Mouse (Mus musculus) liver, embryonic 16.5 days (tissue): Measurements from ENCODE around the gene Gm10188. TPM values are rescaled to one million over a fixed set of nuclear protein-coding genes. Genes with fewer than 3 reads are reported as not detected.
A peak's percentile ranks its signal among the peaks of the same experiment; 100 is the strongest.

Experiments
- ATAC-seq: fragments of 200-750 bp; cut with Nextera tagmentation; 2 replicates; pipeline ENCODE4 v1.8.0; 2017; ENCODE audit warnings: low read depth, mild to moderate bottlenecking, moderate number of reproducible peaks, moderate library complexity
- H3K27ac ChIP-seq: fragments of 300-500 bp; sonication (generic); 2 replicates; pipeline ENCODE4 v1.5.1; 2014; ENCODE audit warnings: mild to moderate bottlenecking, low read length
- H3K27me3 ChIP-seq: fragments of 300-500 bp; sonication (generic); 2 replicates; pipeline ENCODE4 v1.6.1; 2014; ENCODE audit warnings: low read depth, low read length, mixed read lengths; ENCODE audit not compliant: control insufficient read depth, insufficient read depth
- H3K36me3 ChIP-seq: fragments of 300-500 bp; sonication (generic); 2 replicates; pipeline ENCODE4 v1.6.1; 2014; ENCODE audit warnings: mild to moderate bottlenecking; ENCODE audit not compliant: control insufficient read depth, insufficient read depth
- H3K4me1 ChIP-seq: fragments of 300-500 bp; sonication (generic); 2 replicates; pipeline ENCODE4 v1.6.1; 2014; ENCODE audit warnings: low read depth, low read length, mixed read lengths; ENCODE audit not compliant: control insufficient read depth
- H3K4me2 ChIP-seq: fragments of 300-500 bp; sonication (generic); 2 replicates; pipeline ENCODE4 v1.6.1; 2014; ENCODE audit warnings: low read depth, low read length, mixed read lengths
- H3K4me3 ChIP-seq: fragments of 300-500 bp; sonication (generic); 2 replicates; pipeline ENCODE4 v1.5.1; 2014; ENCODE audit warnings: low read depth, mild to moderate bottlenecking, low read length
- H3K9ac ChIP-seq: fragments of 300-500 bp; sonication (generic); 2 replicates; pipeline ENCODE4 v1.6.1; 2014; ENCODE audit warnings: low read depth, low read length
- H3K9me3 ChIP-seq: fragments of 300-500 bp; sonication (generic); replicated peaks from 2 replicates; pipeline ENCODE4 v1.6.1; 2016; ENCODE audit warnings: low read length; ENCODE audit not compliant: control insufficient read depth
- WGBS: fragments of 180-500 bp; shearing (Covaris S2); extraction: QIAGEN DNeasy Blood & Tissue Kit; methylation state at CpG from one replicate; pipeline ENCODE4 v1.1.7; 2014; ENCODE audit not compliant: insufficient replicate concordance; 5-methylcytosine and 5-hydroxymethylcytosine counted together
- polyA plus RNA-seq: library from polyadenylated mRNA; unstranded; fragments of >200 nt; fragmentation: Nextera tagmentation; extraction: Ambion mirVana; gene quantifications from 2 replicates; pipeline ENCODE4 v1.2.1, GENCODE M21; 2015

Gm10188 gene
- polyA plus RNA-seq, 1 experiment from 2014 or later: not detected

GRCm38 (mm10) chr1:132234757-132235273 lies 5.2 kb upstream of the Gm10188 start:
- Histone ChIP-seq H3K27ac (no peak overlapping the region), H3K27me3 (no peaks in the 10 kb centered on the region), H3K9ac (no peak overlapping the region), H3K9me3 (no peaks in the 10 kb centered on the region), H3K4me1 (no peaks in the 10 kb centered on the region), H3K4me2 (no peak overlapping the region), H3K4me3 (no peak overlapping the region), H3K36me3 (no peaks in the 10 kb centered on the region)
- WGBS: 53% methylated on average over 9 of the region's 9 CpGs
- ATAC-seq: no peak

DNA sequence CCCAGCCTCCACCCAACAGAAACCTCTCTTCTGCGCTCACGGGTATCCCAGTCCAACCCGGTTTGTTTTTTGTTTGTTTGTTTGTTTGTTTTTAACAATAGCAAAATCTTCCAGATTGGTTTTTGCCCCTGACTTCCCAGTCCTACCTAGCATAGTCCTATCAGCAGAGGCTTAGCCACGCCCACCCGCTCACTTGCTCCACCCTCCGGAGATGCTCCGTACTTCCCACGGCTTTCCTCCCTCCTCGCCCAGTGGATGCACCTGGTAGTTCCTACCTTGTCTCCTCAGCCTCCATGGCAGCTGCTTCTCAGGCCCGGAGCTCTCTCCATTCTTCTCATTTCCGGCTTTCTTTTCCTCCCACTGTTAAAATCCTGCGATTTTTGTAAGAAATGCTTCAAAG lies 4.0 kb upstream of the Gm10188 start:
- Histone ChIP-seq H3K36me3 (no peaks in the 10 kb centered on the region), H3K4me3 (no peak overlapping the region), H3K9ac (no peak overlapping the region), H3K27me3 (no peaks in the 10 kb centered on the region), H3K27ac (no peak overlapping the region), H3K9me3 (no peaks in the 10 kb centered on the region), H3K4me2 (no peak overlapping the region), H3K4me1 (no peaks in the 10 kb centered on the region)
- no peak for ATAC-seq
- 21% methylated on average over 12 of the region's 12 CpGs for WGBS

GRCm38 (mm10) chr1:132231470-132232274 lies 2.1 kb upstream of the Gm10188 start:
- Histone ChIP-seq H3K4me1 (no peaks in the 10 kb centered on the region), H3K4me2 (no peak overlapping the region), H3K27ac (no peak overlapping the region), H3K27me3 (no peaks in the 10 kb centered on the region), H3K9ac (no peak overlapping the region), H3K9me3 (no peaks in the 10 kb centered on the region), H3K36me3 (no peaks in the 10 kb centered on the region), H3K4me3 (no peak overlapping the region)
- 55% methylated on average over 7 of the region's 7 CpGs for WGBS
- no peak for ATAC-seq

GRCm38 (mm10) chr1:132226297-132227080 lies 3.1 kb downstream of the Gm10188 start:
- Histone ChIP-seq H3K4me2 (no peak overlapping the region), H3K36me3 (no peaks in the 10 kb centered on the region), H3K4me3 (no peak overlapping the region), H3K9me3 (no peaks in the 10 kb centered on the region), H3K27ac (no peak overlapping the region), H3K4me1 (no peaks in the 10 kb centered on the region), H3K9ac (no peak overlapping the region), H3K27me3 (peaks cover 2% of the 10 kb centered on the region; the same call in 1 of the 2 replicates)
- 57% methylated on average over 13 of the region's 13 CpGs for WGBS
- no peak for ATAC-seq

DNA sequence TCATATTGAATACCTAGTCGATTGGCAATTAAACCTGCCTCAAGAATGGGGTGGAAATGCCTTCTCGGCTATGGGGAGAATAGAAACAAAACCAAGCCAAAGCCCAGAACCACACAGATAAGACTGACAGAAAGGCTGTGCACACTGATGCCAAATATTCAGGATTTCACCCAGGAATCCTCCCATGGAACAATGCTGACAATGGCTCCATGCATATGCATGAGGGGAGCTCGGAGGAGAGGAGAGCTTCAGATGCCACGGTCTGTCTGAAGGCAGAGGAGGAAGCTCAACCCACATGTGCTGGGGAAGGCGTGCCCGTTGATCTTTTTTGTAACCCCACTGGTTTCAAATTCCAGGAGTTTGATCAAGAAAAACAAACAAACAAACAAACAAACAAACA lies 7.4 kb downstream of the Gm10188 start:
- Histone ChIP-seq H3K4me1 (no peaks in the 10 kb centered on the region), H3K27ac (no peak overlapping the region), H3K27me3 (peaks cover 10% of the 10 kb centered on the region), H3K9ac (no peak overlapping the region), H3K4me3 (no peak overlapping the region), H3K36me3 (no peaks in the 10 kb centered on the region), H3K4me2 (no peak overlapping the region), H3K9me3 (no peaks in the 10 kb centered on the region)
- 22% methylated on average over 6 of the region's 6 CpGs for WGBS
- ATAC-seq: no peak

DNA sequence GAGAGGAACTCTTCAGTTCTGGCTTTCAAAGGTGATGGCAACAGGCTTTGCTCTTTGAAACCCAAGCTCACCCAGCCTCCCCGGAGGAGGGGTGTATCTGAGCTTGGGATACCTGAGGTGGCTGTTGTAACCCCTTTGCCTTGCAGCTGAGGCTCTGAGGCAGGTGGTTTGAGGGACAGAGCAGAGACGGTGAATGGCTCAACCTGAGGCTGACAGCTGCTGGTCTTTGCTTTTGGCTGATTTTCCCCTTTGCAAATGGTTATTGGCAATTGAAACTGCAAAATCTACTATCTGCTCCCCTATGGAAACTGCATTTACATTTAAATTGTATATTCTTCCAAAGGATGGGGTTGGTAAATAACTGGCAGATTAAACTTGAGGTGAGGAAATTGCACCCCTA lies 7.9 kb downstream of the Gm10188 start:
- no peak overlapping the region for H3K27ac ChIP-seq
- H3K4me3 ChIP-seq: no peak overlapping the region
- peaks cover 10% of the 10 kb centered on the region for H3K27me3 ChIP-seq
- no peak overlapping the region for H3K4me2 ChIP-seq
- no peak overlapping the region for H3K9ac ChIP-seq
- no peaks in the 10 kb centered on the region for H3K9me3 ChIP-seq
- H3K4me1 ChIP-seq: no peaks in the 10 kb centered on the region
- WGBS: 30% methylated on average over 2 of the region's 2 CpGs
- no peak for ATAC-seq
- no peaks in the 10 kb centered on the region for H3K36me3 ChIP-seq

DNA sequence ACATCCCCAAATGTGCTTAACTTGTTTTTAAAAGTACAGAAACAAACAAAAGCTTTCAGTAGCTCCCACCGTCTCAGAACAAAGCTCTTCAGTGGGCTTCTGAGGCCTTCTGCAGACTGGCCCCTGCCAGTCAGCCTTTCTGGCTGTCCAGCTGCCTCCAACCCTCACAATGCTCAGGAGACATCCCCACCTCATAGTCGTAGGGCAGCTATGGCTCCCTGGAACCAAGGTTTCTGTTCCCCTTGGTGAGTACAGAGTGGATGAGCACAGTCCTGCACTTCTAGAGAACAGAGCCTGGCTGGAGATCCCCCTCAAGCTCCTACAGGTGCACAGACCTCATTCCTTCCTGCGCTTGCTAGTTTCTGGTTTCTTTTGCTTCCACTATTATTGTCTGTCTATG lies 13.3 kb downstream of the Gm10188 start:
- Histone ChIP-seq H3K27ac (no peak overlapping the region), H3K4me3 (no peak overlapping the region), H3K4me2 (no peak overlapping the region), H3K27me3 (peaks cover 13% of the 10 kb centered on the region), H3K9ac (no peak overlapping the region), H3K36me3 (no peaks in the 10 kb centered on the region), H3K4me1 (peaks cover 4% of the 10 kb centered on the region; the same call in 1 of the 2 replicates), H3K9me3 (no peaks in the 10 kb centered on the region)
- no peak for ATAC-seq
- 39% methylated on average over 3 of the region's 3 CpGs for WGBS

DNA sequence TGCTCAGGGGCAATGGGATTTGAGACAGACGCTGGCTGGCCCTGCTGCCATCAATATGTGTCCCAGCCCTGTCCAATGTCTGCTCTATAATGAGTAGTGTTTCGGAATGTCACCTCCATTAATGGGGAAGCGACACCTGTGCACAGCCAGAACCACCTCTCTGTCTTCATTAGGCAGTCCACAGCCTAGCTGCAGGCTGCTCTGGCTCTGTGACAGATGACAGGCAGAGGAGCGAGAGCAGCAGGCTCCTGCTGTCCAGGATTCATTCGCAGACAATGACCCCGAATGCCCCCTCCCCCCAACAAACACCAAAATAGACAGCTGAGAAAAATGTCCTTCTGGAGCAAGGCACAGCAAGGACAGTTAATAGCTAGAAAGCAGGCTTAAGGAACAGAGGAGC lies 16.5 kb downstream of the Gm10188 start:
- Histone ChIP-seq H3K27ac (no peak overlapping the region), H3K27me3 (peaks cover 6% of the 10 kb centered on the region), H3K9me3 (no peaks in the 10 kb centered on the region), H3K36me3 (no peaks in the 10 kb centered on the region), H3K4me2 (no peak overlapping the region), H3K9ac (no peak overlapping the region), H3K4me1 (peaks cover 4% of the 10 kb centered on the region; the same call in 1 of the 2 replicates), H3K4me3 (no peak overlapping the region)
- no peak for ATAC-seq
- 41% methylated on average over 6 of the region's 6 CpGs for WGBS

DNA sequence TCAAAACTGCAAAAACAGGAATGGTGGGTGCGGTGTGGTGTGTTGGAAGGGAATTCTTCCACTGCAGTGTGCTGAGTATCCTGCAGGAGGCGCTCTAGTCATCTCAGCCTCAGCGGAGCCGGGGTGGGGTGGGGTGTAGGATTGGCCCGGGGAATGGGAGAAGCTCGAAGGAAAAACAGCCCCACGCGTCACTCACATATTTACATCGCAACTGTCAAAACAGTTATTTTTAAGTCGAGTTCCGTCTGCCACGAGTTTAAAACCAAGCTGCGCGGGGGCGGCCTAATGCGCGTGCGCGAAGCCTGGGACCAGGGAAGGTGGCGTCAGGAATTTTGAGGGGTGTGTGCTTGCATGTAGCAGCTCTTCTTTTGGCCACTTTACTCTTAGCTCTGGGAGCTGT lies 17.3 kb downstream of the Gm10188 start:
- peaks cover 4% of the 10 kb centered on the region; the same call in 1 of the 2 replicates for H3K4me1 ChIP-seq
- no peak overlapping the region; the same call in 1 of the 2 replicates for H3K9ac ChIP-seq
- H3K9me3 ChIP-seq: no peaks in the 10 kb centered on the region
- peaks cover 6% of the 10 kb centered on the region for H3K27me3 ChIP-seq
- peak overlapping the region; percentile 39 for H3K4me2 ChIP-seq
- no peak for ATAC-seq
- no peaks in the 10 kb centered on the region for H3K36me3 ChIP-seq
- 6% methylated on average over 20 of the region's 20 CpGs for WGBS
- no peak overlapping the region for H3K27ac ChIP-seq
- peak overlapping the region; percentile 28 for H3K4me3 ChIP-seq
